Mouse (Mus musculus) layer of hippocampus, adult 9-10 months (tissue): ENCODE data around the gene Trappc10.
"Not testable (repeated sequence)": the region's sequence is repeated elsewhere in the genome, so short reads cannot be mapped to it uniquely, and the experiment has no call there.

ENCODE experiments used
- DNase-seq: peaks from one replicate; pipeline ENCODE4 v3.0.0; 2022; ENCODE audit warnings: low spot score

Gene Trappc10

DNA sequence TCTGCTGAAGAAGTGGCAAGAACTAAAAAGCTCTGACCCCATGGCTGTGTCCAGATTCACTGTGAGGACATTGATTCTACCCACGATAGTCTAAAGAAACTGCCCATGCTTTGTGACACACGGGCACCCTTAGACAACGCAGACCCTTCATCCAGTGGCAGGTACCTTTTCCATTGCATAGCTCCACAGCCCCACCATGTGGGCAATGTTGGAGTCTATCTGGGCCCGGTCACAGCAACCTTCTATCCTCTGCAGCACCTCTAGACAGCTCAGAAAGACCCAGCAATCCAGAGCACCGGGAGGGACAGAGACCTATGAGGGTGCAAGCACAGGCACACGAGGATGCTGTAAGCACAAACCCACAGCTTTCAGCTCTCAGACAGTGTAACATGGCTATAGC lies 33.1 kb downstream of the Trappc10 start:
- DNase-seq = no peak

DNA sequence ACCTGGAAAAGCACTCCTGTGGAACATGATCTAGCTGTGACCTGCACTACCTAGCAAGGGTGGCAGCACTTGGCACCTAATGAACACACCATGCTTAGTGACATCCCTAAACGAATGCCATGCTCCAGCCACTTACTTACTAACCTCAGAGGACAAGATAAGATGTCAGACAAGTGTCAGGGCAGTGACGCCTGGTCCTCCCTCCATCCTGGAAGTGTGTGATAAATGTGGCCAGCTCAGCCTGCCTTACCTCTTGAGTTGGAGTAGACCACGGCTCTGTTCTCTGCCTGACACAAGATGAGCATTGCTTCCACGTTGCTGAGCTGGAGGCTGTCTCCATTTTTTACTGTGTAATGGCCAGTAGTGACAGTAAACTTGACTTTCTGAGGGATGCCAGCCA lies 43.3 kb downstream of the Trappc10 start:
- DNase-seq = no peak

DNA sequence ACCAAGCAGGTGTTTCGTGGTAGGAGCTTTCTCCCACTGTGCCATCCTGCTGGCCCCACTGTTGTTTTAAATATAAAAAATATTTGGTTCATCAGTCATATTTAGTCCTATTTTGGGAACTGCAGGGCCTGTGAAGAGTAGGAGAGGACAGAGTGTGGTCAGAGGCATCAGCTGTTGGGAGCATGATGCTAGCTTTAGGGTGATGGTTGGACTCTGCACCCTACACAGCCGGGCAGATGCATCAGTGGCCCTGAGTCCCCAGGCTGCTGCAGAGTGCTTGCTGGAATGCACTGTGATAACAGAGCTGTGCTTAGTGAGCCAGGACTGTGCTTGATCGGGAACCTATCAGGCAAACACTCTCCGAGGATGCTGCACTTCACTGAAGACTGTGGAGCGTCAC lies 51.5 kb downstream of the Trappc10 start:
- DNase-seq = no peak

DNA sequence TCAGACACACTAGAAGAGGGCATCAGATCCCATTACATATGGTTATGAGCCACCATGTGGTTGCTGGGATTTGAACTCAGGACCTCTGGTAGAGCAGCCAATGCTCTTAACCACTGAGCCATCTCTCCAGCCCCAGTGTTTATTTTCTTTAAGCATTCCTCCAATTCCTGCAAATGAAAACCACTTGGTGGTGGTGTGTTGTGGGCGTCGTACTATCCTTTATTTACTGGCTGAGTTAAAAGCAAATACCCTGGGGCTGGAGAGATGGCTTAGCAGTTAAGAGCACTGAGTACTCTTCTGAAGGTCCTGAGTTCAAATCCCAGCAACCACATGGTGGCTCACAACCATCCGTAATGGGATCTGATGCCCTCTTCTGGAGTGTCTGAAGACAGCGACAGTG lies 58.4 kb downstream of the Trappc10 start:
- DNase-seq = not testable (repeated sequence)

DNA sequence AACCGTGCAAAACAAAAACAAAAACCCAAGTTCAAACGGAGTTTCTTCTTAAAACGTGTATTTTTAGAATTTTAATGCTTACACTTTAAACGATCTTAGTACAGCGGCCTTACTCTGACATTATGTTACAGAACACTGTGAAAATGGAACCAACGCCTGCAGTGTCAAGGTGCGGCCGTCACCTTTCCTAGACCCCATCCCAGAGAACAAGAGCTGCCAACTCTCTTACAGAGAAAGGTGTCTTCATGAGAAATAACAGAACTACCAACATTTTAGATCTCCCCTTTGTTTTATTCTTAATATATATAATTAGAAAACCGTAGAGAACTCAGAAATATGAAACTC lies 59.1 kb downstream of the Trappc10 start:
- DNase-seq = no peak

DNA sequence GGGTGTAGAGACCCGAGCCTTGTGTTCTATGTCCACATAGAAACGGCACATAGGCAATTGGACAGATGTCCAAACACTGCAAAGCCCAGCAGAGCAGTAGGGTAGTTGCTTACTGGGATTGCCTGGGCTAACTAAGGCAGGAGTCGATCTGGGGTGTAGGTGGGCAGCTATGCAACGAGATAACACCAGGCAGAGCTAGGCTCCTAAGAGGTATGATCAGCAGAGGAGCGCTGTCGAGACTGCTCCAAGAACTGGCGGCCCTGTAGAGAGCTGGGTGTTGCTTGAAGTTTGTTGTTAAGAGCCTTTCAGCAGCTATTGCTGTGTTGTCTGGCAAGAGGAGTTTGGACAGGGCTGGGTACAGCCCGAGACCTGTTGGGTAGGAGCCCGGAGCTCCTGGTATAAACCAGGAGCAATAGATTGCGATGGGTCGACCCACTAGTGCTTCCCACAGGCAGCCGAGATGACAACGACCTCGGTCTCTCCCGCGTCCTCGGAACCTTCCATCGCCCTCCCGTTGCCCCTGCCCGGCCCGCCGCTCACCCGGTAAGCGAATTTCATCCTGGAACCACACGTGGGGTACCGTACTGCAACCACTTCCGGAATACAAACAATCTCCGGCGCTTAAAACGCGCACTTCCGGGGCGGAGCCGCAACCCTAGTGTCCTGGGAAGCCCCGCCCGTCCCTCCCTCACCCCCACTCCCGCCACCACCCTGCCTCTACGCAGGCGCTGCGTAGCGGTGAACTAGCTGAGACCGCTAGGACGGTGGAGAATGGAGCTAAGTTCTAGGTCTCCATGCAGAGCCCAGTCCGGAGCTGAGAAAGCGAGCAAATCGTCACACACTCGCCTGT lies 59.7 kb downstream of the Trappc10 start, which contains the start of gene Pwp2:
Gene Pwp2, minus strand, starts transcription at position 619 of the 850 bp plus-strand sequence.
- peak; percentile 59 for DNase-seq

DNA sequence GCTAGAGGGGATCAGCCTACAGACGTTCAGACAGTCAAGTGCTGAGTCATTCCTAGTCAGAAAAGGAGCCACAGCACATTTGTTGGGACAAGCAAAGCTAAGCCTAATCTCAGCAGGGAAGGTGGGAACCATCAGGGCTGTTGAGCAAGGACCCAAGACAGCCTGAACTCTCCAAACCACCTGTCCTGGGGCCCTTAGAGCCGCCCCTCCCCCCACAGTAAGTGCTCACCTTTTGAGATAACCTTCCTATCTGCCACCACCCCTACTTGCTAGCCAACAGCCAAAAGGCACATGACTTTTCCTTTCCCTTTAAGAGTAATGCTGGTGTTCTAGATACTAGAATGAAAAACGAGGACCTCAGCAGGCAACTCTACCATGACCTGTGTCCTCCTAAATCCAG lies 60.9 kb downstream of the Trappc10 start:
- no peak for DNase-seq

DNA sequence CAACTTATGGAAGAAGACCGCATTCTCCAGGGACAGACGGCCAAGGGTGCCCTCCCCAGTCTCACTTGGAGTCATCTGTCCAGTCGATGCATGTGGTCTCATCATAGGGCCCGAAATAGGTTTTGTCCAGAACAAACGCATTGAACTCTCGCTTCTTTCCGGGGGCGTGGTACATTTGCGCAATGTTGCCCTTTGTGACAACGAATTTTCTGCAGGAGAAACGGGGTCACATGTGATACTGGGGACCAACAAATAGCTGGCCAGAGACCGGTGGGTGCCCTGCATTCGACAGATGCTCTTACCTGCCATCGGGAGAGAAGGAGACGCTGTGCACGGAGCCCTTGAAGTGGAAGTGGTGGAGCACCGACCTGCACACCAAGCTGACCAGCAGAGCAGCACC lies 62.1 kb downstream of the Trappc10 start:
- no peak for DNase-seq

DNA sequence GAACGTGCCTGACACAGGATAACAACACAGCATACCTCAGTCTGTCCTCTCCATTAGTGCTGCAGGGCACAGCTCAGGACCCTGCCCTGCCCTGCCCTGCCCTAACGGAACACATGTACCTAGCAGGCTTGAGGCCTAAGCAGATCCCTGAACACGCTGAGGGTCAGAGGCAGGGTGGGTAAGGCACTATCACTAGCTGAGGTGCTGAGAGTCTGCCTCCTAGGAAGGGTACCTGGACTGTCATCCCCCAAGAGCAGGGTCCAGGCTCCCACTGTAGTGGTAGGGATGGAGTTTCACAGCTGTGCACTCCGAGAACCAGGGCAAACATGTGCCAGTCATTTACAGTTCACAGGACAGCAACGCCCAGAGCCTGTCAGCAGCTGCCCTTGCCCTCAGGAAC lies 70.0 kb downstream of the Trappc10 start:
- DNase-seq = no peak

DNA sequence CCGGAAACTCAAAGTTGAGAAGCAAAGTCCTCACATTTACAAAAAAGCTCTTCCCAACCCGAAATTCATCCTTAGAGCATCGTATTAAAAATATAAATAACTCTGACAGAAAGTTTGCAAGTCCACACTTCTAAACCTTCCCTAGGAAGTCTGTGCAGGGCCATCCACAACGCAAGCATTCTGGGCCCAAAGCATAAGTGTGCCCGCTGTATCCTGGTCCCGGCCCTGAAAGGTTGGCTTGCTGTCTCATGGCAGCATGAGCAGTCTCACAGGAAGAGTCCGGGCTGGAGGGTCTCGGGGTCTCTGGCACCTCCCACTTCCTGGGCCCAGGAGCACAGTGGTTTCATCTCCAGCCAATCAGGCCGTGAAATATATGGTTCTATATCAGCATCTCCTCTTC lies 72.9 kb downstream of the Trappc10 start:
- no peak for DNase-seq

DNA sequence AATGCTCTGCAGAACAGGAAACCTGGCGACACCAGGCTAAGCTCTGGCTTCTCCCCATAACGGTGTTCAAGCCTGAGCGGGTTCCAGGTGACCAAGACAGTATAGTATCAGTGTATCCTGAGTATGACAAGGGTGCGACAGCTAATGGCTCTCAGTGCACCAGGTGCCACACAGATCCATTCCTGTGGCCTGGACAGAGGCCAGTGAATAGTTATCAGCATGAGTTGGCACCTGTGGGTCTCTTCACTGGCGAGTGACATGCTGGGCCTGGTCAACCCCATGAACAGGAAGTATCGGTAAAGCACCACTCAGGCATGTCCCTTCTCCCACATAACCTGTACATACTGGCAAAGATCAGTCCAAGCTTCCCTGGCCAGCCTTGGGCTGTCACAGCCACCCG lies 73.4 kb downstream of the Trappc10 start:
- DNase-seq = no peak

DNA sequence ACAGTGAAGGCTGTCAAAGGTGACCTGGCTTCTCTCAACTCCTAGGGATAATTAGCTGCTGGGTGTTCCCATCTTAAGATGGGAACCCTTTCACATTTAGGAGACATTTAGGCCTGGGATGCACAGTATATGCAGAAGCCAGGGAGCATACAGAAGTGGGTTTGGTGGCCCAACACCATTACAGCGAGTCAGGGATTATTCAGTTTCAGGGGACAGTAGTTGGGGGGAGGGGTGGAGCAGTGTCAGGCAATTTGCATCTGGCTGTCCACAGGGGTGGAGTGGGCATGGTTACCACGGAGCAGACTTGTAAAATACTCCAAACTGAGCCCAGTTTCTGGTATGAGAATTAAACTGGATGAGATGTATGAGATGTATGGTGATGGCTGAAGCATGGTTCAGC lies 74.0 kb downstream of the Trappc10 start:
- DNase-seq = no peak

DNA sequence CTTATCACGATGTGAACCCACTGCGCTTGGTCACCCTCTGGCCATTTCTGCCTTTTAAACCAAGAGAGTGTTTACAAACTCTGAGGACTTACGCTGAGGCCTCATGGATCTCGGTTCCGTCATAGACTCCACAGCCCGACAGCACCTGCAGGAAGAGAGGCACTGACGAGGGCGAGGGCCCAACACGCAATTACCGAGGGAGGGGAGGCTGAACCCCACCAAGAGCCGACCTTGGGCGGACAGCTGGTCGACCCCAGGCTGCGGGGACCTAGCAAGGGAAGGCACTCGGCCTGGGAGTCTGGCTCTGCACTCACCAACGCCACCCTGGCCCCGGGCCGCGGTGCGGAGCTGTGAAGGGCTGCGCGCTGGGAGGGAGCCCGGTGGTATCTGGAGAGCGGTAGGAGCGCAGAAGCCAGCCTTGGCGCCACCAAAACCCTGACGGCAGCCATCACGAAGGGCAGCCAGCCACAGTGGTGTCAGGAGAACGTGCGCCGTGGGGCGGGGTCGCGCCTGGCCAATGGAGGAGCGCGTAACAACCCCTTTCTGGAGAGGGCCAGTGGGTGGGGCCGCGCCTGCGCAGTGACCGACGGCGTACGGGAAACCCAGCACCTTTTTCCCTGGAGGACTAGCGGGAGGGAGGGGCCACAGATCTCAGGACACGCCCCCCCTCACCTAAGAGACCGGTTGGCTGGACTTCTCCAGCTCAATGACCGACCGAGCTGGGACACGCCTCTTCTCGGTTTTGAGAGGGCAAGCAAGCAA lies 75.0 kb downstream of the Trappc10 start, which contains the start of gene D10Jhu81e:
Gene D10Jhu81e, minus strand, starts transcription at position 502 of the 762 bp plus-strand sequence.
- DNase-seq = peak; percentile 97

DNA sequence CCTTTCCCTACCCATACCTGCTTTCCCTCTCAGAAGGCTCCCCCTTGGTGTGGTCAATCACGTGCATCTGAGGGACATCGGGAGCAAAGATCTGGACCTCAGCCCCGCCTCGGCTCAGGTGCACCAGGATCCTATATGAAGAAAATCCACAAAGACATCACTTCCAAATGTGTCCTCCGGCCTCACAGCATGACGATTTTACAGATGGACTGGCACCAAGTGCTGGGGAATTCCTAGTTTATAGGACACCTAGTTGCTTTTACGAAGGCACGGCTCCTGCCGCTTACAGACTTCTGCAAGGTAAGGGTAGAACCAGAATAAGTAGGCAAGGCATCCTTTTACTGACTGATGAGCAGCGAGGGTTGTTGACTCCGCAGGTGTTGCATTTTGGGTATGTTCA lies 75.6 kb downstream of the Trappc10 start:
- DNase-seq = no peak

DNA sequence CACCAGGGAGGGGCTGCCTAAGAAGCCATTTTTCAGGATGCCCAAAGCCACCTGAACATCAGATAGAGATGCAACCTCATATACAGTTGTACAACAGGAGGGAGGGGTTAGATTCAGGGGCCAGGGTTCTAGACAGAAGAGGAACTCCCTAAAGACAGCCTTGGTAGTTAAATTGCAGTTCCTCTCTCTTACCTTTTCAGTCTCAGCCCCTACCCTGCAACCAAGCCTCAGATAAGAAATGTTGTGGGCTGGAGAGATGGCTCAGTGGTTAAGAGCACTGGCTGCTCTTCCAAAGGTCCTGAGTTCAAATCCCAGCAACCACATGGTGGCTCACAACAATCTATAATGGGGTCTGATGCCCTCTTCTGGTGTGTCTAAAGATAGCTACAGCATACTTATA lies 76.7 kb downstream of the Trappc10 start:
- DNase-seq = no peak

DNA sequence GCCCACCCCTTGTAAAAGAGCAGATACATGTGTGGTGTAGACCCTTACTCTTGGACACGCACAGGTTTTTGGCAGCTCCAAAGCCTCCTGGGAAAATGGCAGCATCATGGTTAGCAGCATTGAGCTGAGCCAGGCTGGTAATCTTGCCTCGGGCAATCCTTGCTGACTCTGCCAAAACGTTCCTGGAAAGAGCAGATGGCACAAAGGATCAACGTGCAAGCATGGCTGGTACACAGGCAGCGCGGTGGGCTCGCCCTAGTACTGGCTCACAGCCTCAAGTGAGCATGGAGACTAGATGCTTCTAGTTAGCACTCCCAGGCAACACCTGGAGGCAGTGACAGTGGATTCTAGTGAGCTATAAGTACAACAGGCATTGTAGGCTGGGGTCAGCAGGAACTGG lies 77.1 kb downstream of the Trappc10 start:
- DNase-seq = no peak

DNA sequence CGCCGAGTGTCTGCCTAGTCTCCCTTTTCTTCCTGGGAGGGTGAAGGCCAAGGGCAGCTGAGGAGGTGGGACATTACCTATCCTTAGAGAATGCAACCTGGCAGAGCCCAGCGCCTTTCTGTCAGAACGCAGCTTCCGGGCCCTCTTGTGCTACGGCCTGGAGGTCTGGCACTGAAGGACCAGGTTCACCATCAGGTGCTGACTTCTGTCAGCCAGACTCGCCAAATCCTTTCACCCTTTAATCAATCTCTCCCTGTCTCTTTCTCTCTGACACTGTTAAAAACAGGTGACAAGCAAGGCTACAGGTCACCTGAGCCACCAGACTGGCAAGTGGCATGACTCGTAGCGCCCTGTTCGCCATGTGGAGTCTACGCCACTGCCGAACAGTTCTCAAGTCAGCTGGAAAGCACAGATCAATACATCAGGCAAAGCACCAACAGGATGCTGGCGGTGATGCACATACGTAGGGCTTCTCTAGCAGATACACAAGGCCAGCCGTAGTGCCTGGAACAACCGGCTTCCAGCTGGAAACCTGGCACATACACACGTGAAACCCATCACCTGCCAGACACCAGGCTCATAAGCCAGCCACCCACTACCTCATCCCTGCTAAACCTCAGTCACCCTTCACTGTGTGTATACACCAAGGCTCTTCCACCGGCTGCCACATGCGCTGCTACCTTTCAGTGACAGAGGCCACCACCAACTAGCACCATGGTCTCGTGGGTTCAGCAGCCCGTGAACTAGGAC lies 79.0 kb downstream of the Trappc10 start:
- no peak for DNase-seq

DNA sequence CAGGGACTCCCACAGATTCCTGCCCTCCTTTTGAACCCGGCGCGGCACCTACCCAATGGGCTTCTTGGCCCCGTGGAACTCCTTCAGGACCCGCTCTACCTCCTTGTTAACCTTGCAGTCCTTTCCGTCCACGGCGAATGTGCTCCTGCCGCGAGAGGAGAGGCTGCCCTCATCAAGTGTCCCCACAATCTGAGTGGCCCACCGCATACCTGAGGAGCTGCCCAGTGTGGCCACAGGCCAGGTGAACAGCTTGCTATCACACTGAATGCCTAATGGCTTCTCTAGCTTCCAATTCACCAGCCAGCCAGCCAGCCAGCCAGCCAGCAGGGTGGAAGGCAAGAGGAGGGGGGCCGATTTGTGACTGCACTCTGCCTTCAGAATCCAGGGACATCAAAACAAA lies 79.7 kb downstream of the Trappc10 start:
- no peak for DNase-seq

DNA sequence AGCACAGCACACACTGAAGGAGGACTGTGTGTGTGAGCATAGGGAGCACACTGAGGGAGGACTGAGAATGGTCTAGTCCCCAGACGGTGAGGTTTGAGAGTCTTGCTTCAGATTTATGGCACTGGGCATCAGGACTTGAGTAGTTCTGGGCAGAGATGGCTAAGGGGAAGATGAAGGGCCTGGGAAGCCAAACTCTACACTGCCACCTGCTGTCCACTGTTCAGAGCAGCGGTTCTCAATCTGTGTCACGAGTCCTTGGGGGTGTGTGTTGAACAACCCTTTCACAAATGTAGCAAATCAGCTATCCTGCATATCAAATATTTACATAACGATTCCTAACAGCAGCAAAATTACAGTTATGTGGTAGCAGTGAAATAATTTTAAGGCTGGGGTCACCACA lies 80.5 kb downstream of the Trappc10 start:
- peak; percentile 51 for DNase-seq

DNA sequence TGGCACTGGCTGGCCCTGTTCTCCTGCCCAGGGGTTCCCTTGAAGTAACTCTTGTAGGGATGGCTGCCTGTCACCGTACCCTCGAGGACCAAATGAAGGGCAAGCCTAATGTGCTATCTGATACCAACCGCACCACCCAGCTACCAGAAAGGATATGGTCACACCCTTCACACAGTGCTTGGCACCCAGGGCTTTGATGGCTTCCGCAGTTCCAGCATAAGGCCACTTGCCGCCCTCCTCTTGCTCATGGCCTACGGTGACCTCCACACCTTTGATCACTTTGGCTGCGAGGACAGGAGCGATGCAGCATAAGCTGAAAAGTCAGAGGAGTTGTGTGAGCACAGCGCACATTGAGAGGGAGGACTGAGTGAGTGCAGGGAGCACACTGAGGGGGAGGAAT lies 81.2 kb downstream of the Trappc10 start:
- DNase-seq = no peak

DNA sequence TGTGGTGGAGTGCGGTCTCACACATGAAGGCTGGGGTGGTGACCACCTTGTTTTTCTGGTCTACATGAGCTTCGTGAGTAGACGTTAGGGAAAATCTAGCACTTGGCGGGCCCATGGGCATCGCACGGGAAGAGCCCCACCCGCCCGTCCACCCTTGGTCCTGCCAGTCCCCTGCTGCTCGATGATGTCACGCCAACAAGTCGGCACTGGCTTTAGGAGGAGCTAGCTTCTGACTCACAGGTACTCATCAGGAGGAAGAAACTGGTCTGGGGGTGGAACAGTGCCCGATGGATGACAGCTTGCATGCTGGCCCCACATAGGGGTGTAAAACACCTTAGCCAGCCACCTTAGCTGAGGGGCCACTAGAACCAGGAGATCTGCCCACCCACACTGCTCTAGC lies 81.8 kb downstream of the Trappc10 start:
- DNase-seq = no peak

DNA sequence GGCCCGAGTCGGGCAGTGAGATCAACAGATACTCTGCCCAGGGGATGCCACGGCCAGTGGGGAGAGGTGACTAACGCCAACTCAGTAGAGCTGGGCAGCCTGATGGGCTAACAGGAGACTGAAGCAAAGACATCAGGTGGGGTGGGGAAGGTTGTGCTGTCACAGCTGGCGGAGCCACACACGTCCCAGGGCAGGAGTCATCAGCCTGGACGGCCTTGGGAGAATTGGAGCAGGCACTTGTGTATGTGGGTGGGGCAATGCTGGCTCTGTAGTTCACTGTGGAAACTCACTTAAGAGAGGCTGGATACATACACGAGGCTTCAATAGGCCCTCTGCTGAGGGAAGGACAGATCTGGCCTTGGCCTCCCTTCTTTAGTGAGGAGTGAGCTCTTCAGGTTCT lies 83.3 kb downstream of the Trappc10 start:
- DNase-seq = no peak
